Mouse (Mus musculus) hindbrain, embryonic 14.5 days (tissue): ENCODE results near the gene Sec61a1. TPM values are rescaled to one million over a fixed set of nuclear protein-coding genes. Genes with fewer than 3 reads are reported as not detected.
A peak's percentile ranks its signal among the peaks of the same experiment; 100 is the strongest.

Experiments used
- ATAC-seq: fragments of 200-750 bp; cut with Nextera tagmentation; 2 replicates; pipeline ENCODE4 v1.8.0; 2017; ENCODE audit warnings: moderate number of reproducible peaks, mild to moderate bottlenecking, moderate TSS enrichment, moderate library complexity; ENCODE audit not compliant: low FRiP score
- DNase-seq: peaks from one replicate; pipeline ENCODE4 v3.0.0-alpha.2; 2015; ENCODE audit warnings: low spot score
- H3K27ac ChIP-seq: fragments of 300-500 bp; sonication (generic); 2 replicates; pipeline ENCODE4 v1.5.1; 2014; ENCODE audit warnings: mild to moderate bottlenecking, moderate library complexity
- H3K27me3 ChIP-seq: fragments of 300-500 bp; sonication (generic); 2 replicates; pipeline ENCODE4 v1.6.1; 2014; ENCODE audit warnings: mild to moderate bottlenecking, low read length, mixed read lengths; ENCODE audit not compliant: control insufficient read depth, insufficient read depth
- H3K36me3 ChIP-seq: fragments of 300-500 bp; sonication (generic); replicated peaks from 2 replicates; pipeline ENCODE4 v1.6.1; 2014; ENCODE audit not compliant: control insufficient read depth, insufficient read depth
- H3K4me1 ChIP-seq: fragments of 300-500 bp; sonication (generic); replicated peaks from 2 replicates; pipeline ENCODE4 v1.6.1; 2014; ENCODE audit warnings: antibody characterized with exemption, low read length, mixed read lengths; ENCODE audit not compliant: control insufficient read depth, insufficient read depth
- H3K4me2 ChIP-seq: fragments of 300-500 bp; sonication (generic); replicated peaks from 2 replicates; pipeline ENCODE4 v1.6.1; 2014; ENCODE audit warnings: mild to moderate bottlenecking, moderate library complexity
- H3K4me3 ChIP-seq: fragments of 300-500 bp; sonication (generic); replicated peaks from 2 replicates; pipeline ENCODE4 v1.5.1; 2014; ENCODE audit warnings: mild to moderate bottlenecking, low read length
- H3K9ac ChIP-seq: fragments of 300-500 bp; sonication (generic); 2 replicates; pipeline ENCODE4 v1.6.1; 2014
- H3K9me3 ChIP-seq: fragments of 300-500 bp; sonication (generic); 2 replicates; pipeline ENCODE4 v1.6.1; 2016; ENCODE audit warnings: low read length; ENCODE audit not compliant: control insufficient read depth
- WGBS: fragments of 180-500 bp; shearing (Covaris S2); extraction: QIAGEN DNeasy Blood & Tissue Kit; methylation state at CpG from one replicate; pipeline ENCODE4 v1.1.7; 2014; 5-methylcytosine and 5-hydroxymethylcytosine counted together
- polyA plus RNA-seq: library from polyadenylated mRNA; unstranded; fragments of >200 nt; fragmentation: Nextera tagmentation; extraction: Ambion mirVana; gene quantifications from 2 replicates; pipeline ENCODE4 v1.2.1, GENCODE M21; 2014

Sec61a1 gene
- polyA plus RNA-seq, 1 experiment from 2014 or later = 140 TPM

DNA sequence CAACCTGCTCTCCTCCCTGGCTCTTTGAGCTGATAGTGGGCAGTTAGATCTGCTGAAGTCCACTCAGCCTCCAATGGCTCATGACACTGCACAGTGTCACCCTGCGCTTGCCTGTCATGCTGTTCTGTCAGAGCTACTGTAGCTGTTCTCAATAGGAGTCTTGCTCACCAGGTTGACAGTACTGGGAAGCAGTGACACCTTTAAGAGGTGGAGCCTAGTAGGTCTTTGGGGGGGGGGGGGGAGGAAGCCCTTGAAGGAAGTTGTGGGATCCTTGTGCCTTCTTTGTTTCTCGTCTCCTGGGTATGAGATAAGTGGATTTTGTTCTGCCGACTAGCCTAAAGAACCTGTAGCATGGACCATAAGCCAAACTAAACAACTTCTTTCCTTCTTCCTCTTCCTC, 3.9 kb upstream of the Sec61a1 start:
- H3K4me3 ChIP-seq = no peak overlapping the region
- no peaks in the 10 kb centered on the region for H3K27me3 ChIP-seq
- H3K9ac ChIP-seq = no peak overlapping the region
- H3K27ac ChIP-seq = no peak overlapping the region
- DNase-seq (no peak), ATAC-seq (no peak)
- 79% methylated on average over 3 of the region's 3 CpGs for WGBS
- H3K4me1 ChIP-seq = peaks cover 14% of the 10 kb centered on the region
- H3K4me2 ChIP-seq = no peak overlapping the region
- H3K9me3 ChIP-seq = no peaks in the 10 kb centered on the region
- no peaks in the 10 kb centered on the region for H3K36me3 ChIP-seq

DNA sequence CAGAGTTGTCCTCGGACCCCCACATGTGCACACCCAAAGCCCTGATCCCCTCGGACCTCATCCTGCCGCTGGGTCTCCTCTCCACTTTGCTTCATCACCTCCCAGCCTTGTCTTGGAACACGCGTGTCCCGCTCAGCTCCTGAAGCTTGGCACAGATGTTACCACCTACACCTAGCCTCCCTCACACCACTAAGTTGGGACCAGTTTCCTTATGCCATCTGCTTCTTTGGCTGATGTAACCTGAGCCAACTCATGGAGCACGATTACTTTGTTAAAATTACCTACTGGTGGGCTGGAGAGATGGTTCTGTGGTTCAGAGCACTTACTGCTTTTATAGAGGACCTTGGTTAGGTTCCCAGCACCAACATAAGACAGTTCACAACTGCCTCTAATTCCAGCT, 3.1 kb upstream of the Sec61a1 start:
- no peak for DNase-seq
- WGBS = 94% methylated on average over 7 of the region's 7 CpGs
- H3K4me1 ChIP-seq = peaks cover 21% of the 10 kb centered on the region

DNA sequence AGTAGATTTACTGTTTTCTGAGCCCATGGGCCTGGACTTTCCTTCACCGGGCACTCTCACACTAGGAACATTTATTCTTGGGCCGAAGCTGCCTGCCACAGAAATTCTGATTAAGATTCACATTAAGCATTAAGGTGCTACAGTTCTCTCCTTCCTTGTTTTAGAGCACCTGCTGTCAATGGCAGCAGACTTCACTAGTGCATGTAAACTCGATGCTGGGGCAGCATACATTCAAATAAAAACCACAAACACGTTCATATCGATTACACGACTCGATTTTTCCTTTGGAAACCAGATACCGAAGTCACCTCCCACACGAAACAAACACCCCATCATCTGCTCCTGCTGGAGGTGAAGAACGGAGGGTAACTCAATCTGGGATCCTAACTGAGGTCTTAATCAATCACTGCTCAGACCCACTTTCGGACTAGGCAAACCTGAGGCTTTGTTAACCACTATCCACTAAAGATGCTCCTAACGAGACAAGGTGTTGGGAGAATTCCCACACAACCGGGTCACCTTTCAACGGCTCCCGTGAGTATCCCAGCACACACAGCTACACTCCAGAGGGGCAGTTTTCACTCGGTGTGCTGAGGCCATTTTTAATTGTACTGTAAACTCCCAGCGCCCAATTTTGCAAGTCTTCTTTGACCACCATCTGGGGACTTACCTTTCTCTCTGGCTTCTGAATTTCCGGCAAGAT, 853 bp downstream of the Sec61a1 start:
- Histone ChIP-seq H3K9ac (peak overlapping the region; percentile 97), H3K4me3 (peak overlapping the region; percentile 97), H3K4me1 (peaks cover 23% of the 10 kb centered on the region), H3K27ac (peak overlapping the region; percentile 92), H3K27me3 (no peaks in the 10 kb centered on the region), H3K9me3 (no peaks in the 10 kb centered on the region), H3K36me3 (peaks cover 30% of the 10 kb centered on the region), H3K4me2 (peak overlapping the region; percentile 98)
- no peak for ATAC-seq
- no peak for DNase-seq
- WGBS = 18% methylated on average over 18 of the region's 18 CpGs

More for the DNA sequence above, 3.1 kb upstream of the Sec61a1 start:
- no peak overlapping the region for H3K27ac ChIP-seq
- no peak for ATAC-seq
- no peaks in the 10 kb centered on the region for H3K9me3 ChIP-seq
- no peak overlapping the region for H3K4me2 ChIP-seq
- H3K36me3 ChIP-seq = no peaks in the 10 kb centered on the region
- no peak overlapping the region for H3K4me3 ChIP-seq
- no peak overlapping the region for H3K9ac ChIP-seq
- no peaks in the 10 kb centered on the region for H3K27me3 ChIP-seq

DNA sequence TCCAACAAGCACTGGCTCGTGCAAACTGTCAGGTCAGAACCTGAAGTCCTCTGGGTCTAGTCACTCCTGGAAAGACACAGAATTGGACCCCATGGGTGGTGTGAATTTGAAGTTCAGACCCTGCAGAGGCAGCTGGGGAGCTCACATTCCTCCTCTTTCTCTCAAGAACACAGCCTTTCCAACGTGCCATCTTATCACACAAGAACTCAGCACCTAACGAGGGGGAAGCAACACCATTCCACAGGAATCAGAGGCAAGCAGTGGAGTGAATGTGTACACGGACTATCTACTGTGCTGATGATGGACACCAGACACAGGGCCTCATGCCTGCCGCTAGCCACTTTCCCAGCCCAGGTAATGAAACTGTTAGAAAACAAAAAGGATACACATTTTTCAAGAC, 2.0 kb downstream of the Sec61a1 start:
- WGBS = 79% methylated on average over 5 of the region's 5 CpGs
- Histone ChIP-seq H3K4me3 (no peak overlapping the region), H3K9ac (peak overlapping the region; percentile 7; the same call in 1 of the 2 replicates), H3K27ac (no peak overlapping the region), H3K36me3 (peaks cover 42% of the 10 kb centered on the region), H3K4me2 (peak overlapping the region; percentile 98; the same call in 1 of the 2 replicates), H3K9me3 (no peaks in the 10 kb centered on the region), H3K27me3 (no peaks in the 10 kb centered on the region), H3K4me1 (peaks cover 23% of the 10 kb centered on the region)
- ATAC-seq = no peak
- no peak for DNase-seq

DNA sequence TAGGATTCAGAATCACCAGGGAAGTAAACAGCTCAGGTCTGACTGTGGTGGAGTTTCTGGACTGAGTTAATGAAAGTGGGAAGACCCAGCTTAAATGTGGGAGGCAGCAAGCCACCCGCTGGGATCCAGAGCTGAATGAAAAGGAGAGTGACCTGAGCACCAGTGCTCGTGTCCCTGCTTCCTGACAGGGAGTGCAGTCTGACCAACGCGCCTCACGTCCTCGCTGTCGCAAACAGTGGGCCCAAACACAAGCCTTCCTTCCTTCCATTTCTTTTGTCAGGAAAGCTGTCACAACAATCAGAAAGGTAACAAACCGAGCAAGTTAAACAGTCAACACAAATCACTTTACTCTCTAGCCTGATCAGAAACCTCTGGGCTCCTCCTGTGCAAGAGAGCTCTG, 2.7 kb downstream of the Sec61a1 start:
- no peak overlapping the region for H3K9ac ChIP-seq
- no peak overlapping the region for H3K27ac ChIP-seq
- WGBS = 88% methylated on average over 8 of the region's 8 CpGs
- H3K27me3 ChIP-seq = no peaks in the 10 kb centered on the region
- H3K4me2 ChIP-seq = no peak overlapping the region
- ATAC-seq (no peak), DNase-seq (no peak)
- H3K4me3 ChIP-seq = no peak overlapping the region
- H3K36me3 ChIP-seq = peaks cover 49% of the 10 kb centered on the region
- no peaks in the 10 kb centered on the region for H3K9me3 ChIP-seq
- peaks cover 23% of the 10 kb centered on the region for H3K4me1 ChIP-seq

DNA sequence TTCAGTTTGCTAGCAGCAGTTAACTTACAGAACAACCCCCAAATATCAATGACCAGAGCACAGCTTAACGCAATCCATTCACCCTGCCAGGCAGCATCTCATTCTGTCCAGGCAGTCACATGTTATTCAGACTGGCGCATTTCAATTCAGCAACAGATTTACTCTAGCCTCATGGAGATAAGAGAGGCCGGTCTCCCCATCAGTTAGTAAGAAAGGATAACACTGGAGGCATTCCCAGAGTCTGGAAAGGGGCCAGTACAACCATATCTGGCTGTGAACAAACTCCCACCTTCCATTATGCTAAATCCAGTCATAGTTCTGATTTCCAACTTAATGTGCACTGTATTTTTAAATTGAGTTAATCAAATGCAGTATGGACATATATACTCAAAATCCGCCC, 4.2 kb downstream of the Sec61a1 start:
- H3K27ac ChIP-seq = no peak overlapping the region
- ATAC-seq (no peak), DNase-seq (no peak)
- H3K4me3 ChIP-seq = no peak overlapping the region
- WGBS = 87% methylated on average over 4 of the region's 4 CpGs
- no peak overlapping the region for H3K4me2 ChIP-seq
- no peak overlapping the region for H3K9ac ChIP-seq
- H3K9me3 ChIP-seq = no peaks in the 10 kb centered on the region
- H3K27me3 ChIP-seq = no peaks in the 10 kb centered on the region
- peaks cover 64% of the 10 kb centered on the region for H3K36me3 ChIP-seq
- peaks cover 18% of the 10 kb centered on the region for H3K4me1 ChIP-seq

DNA sequence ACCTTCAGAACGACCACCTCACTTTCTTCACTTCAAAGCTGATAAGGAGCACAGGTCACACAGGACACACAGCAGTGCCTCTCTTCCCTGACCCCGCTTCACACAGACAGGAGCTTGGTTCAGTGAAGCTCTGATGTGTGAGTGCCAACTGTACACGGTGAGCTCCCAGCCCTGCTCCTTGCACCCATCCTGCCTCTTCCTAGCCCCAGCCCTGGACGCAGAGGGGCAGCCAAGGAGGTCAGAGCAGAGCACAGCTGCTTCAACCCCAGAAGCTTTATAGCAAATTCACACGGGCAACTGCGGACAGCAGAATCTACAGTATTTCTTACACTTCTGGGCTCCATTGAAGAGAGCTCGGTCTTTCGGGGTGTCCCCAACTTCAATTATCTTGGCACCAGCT, 4.7 kb downstream of the Sec61a1 start:
- no peak overlapping the region for H3K4me3 ChIP-seq
- peaks cover 14% of the 10 kb centered on the region for H3K4me1 ChIP-seq
- DNase-seq (no peak), ATAC-seq (no peak)
- WGBS = 92% methylated on average over 8 of the region's 8 CpGs
- no peaks in the 10 kb centered on the region for H3K9me3 ChIP-seq
- no peak overlapping the region for H3K9ac ChIP-seq
- no peaks in the 10 kb centered on the region for H3K27me3 ChIP-seq
- peaks cover 67% of the 10 kb centered on the region for H3K36me3 ChIP-seq
- no peak overlapping the region for H3K27ac ChIP-seq
- no peak overlapping the region for H3K4me2 ChIP-seq

DNA sequence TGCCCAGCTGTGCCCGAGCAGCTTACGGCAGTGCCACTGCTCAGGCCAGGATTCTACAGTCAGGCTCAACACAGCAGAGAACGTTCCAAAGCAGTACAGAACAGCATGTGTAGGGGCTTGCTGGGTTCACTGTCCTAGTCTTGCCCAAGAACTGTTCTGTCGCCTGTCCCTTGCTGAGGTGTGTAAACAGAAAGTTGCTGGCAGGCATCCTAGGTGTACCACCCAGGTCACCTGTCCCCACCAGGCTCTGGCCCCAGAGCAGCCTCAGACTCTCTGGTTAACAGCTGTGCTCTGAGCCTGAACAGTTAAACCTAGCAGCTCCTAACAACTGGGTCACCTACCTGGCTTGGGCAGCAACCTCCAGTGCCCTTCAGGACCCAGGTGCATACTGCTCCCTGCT, 15.7 kb downstream of the Sec61a1 start:
- H3K4me3 ChIP-seq = no peak overlapping the region
- peaks cover 64% of the 10 kb centered on the region for H3K36me3 ChIP-seq
- whole genome bisulfite sequencing = 98% methylated on average over 4 of the region's 4 CpGs
- no peak overlapping the region for H3K4me2 ChIP-seq
- DNase-seq (no peak), ATAC-seq (no peak)
- H3K27ac ChIP-seq = no peak overlapping the region
- no peaks in the 10 kb centered on the region for H3K27me3 ChIP-seq
- H3K9ac ChIP-seq = no peak overlapping the region
- no peaks in the 10 kb centered on the region for H3K9me3 ChIP-seq
- H3K4me1 ChIP-seq = peaks cover 7% of the 10 kb centered on the region

DNA sequence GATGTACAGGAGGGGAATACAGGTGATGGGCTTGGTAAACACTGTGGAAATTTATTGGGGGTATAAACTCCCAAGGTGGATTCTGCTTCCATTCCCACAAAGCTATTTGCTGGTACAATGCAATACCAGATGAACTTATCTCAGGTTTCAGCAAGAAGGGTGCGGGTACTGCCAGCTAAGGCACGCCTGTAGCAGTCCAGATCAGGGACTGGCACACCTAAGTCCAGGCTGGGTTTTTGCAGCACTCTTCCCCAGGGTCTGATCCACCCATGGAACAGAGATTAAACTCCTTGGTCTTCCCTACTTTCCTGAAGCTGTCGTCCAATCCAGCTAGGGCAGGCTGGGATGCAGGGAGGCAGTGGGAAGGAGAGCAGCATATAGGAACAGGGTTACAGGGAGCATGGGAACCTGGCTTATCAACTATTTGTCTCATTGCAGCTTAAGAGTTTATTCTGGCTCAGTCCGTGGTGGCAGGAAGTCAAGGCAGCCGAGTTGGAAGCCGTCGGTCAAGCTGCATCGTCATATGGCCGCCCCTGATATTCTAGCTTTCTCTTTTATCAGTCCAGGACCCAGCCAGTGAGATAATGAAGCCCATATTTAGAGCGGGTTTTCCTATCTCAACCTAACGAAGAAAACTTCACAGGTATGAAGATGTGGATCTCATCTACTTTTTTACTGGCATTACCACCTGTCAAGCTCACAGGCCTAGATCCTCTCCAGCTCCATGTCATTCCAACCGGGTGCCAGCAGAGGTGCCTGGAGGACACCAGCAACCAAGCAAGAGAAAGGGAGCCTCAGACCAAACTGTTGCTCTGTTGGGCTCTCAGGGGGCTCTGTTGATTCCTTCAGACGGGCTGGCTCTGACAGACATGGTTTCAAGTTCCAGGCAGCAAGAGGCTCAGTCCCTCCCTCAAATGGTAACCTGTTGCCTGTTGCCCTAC, 16.4 kb downstream of the Sec61a1 start:
- no peak overlapping the region for H3K4me3 ChIP-seq
- H3K9me3 ChIP-seq = no peaks in the 10 kb centered on the region
- ATAC-seq (no peak), DNase-seq (no peak)
- H3K27ac ChIP-seq = no peak overlapping the region
- peaks cover 7% of the 10 kb centered on the region for H3K4me1 ChIP-seq
- no peak overlapping the region for H3K9ac ChIP-seq
- peaks cover 64% of the 10 kb centered on the region for H3K36me3 ChIP-seq
- H3K4me2 ChIP-seq = no peak overlapping the region
- no peaks in the 10 kb centered on the region for H3K27me3 ChIP-seq
- WGBS = 86% methylated on average over 13 of the region's 13 CpGs
